Mouse (Mus musculus): Measurements from ENCODE around the gene Cyp27b1.
A peak's percentile ranks its signal among the peaks of the same experiment; 100 is the strongest.

The Cyp27b1 gene

GRCm38 (mm10) chr10:127047954-127048353, at the start of gene Cyp27b1:
TSS of gene Cyp27b1 (plus strand) at chr10:127048250.
- DNase-seq (ENCODE audit: low spot score) = no peak

DNA sequence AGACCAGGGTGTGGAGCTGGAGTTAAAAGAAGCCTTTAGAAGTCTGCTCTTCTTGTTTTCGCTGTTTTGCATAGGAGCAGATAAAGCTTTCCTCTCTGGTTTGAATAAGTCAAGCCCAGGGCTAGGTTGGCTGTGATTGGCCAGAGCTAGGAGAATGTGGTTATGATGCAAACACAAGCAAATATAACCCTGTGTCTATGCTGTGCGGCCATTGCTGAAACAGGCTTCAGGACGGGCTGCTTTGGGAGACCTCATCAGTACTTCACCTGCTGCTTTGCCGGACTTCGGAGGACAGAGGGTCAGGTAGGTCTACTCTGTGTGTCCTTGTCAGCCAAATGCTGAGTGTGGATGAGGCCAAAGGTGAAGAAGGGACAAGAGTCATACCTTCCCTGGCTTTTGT, 47.5 kb upstream of the Cyp27b1 start, which contains the start of gene Avil:
Avil (plus strand) TSS at position 181 of the 400 bp plus-strand sequence.
- no peak for DNase-seq (ENCODE audit: low spot score)

- no peak for DNase-seq (ENCODE audit: low spot score)
Observed at GRCm38 (mm10) chr10:127001297-127001696, 46.8 kb upstream of the Cyp27b1 start.

- no peak for DNase-seq (ENCODE audit: low spot score)
Observed at GRCm38 (mm10) chr10:127002056-127002455, 46.0 kb upstream of the Cyp27b1 start.

- DNase-seq (ENCODE audit: low spot score) = no peak
Observed at GRCm38 (mm10) chr10:127002765-127003164, 45.3 kb upstream of the Cyp27b1 start.

DNA sequence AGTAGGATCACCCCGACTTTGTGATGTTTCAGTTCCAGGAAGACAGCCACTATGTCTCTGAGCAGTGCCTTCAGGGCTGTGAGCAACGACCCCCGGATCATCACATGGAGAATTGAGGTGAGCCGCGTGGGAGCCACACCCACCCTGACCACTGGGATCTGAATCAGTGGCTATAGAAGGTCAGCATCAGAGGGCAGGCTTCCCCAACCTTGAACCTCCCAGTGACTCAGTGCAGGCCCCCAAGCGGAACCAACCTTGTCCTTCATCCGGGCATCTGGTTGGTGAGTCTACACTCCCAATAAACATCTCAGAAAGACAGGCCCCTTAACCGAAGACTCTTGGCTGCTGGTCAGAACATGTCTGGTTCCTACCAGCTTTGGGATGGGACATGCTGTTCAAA, 44.7 kb upstream of the Cyp27b1 start:
- DNase-seq (ENCODE audit: low spot score) = no peak

GRCm38 (mm10) chr10:127003806-127004205, 44.2 kb upstream of the Cyp27b1 start:
- no peak for DNase-seq (ENCODE audit: low spot score)

DNA sequence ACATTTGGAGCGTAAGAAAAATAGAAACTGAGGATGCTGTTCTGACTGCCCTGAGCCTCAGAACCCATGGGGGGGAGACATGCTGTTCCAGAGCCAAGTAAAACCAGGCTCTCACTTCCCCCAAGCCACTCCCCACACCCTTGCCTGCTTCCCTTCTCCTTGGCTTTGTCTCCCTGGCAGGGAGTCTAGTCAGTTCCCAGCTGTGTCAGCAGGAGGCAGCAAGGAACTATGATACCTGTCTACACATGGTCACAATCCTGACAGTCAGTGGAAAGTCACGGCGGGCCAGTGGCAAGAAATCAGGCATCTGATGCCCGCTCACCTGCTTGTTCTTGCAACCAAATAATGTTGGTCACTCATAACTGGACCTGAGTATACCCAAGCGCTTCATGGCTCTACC, 31.6 kb upstream of the Cyp27b1 start:
- DNase-seq (ENCODE audit: low spot score) = no peak

- DNase-seq (ENCODE audit: low spot score) = no peak
Observed at GRCm38 (mm10) chr10:127017071-127017470, 31.0 kb upstream of the Cyp27b1 start.

- DNase-seq (ENCODE audit: low spot score) = no peak
Observed at GRCm38 (mm10) chr10:127018422-127018821, 29.6 kb upstream of the Cyp27b1 start.

- peak; percentile 88 for DNase-seq (ENCODE audit: low spot score)
Observed at GRCm38 (mm10) chr10:127030336-127031296, 17.4 kb upstream of the Cyp27b1 start, which contains the start of gene Tsfm. TSS of gene Tsfm (minus strand) at chr10:127030840.

DNA sequence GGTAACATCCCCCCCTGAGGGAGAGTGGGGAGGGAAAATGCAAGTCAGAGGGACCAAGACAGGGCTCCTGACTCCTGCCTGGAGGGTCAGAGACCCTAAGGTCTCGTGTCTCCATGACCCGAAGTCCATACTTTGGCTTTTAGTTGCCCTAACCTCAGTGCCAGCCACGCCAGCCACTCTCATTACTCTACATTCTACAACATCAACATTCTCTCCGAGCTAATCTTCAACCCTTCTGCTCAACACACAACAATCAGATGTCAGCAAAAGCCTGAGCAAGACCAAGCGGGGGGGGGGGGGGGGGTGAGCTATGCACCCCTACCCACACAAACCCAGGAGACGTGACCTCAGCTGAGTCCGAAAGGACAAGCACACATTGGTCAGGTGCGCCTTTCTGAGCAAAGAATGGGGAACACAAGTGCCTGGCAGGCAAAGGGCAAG, 14.7 kb upstream of the Cyp27b1 start:
- DNase-seq (ENCODE audit: low spot score) = no peak

GRCm38 (mm10) chr10:127036273-127036672, 11.8 kb upstream of the Cyp27b1 start:
- DNase-seq (ENCODE audit: low spot score) = no peak

DNA sequence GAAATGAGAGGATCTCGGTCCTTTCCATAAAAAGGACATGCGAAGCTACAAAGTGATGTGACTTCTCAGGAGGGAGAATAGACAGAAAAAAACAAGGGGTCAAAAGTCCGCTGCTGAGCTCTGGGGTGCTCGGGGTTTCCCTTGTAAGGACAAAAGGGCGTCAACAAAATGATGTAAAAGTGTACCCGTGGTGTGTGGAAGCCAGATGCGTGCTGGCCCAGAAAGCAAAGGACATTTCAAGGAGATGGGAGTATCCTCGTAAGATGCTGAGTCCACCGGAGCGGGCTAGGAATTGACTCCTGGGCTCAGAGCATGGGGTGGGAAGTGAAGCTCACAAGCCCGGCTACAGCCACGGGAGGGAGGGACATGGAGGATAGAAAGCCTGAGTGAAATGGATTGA, 10.4 kb upstream of the Cyp27b1 start:
- no peak for DNase-seq (ENCODE audit: low spot score)

DNA sequence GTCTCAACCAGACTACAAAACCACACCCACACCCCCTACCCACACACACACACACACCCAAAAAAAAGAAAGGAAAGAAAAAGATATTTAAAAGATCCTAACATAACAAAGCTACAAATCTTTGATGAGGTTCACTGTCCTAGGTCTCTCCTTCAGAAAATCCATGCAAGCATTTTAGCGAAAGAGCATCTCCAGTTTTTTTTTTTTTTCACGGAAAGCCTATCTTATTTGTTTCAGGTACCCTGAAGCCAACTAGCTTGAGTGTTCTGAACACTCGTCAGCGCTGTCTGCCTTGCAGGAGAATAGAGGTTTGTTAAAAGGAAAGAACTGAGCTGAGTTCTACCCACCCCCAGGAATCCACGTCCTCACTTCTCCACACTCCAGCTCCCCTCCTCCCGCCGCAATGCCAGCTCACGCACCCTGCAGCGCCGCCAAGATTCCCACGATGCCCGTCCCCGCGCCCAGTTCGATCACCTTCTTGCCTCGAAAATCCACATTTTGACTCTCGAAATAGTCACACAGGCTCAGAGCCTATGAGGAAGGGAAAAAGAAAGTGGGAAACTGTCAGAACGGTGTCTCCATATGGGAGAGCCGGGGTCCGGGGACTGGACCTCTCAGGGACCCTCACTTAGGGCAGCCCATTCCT, 7.4 kb upstream of the Cyp27b1 start:
- DNase-seq (ENCODE audit: low spot score) = no peak

DNA sequence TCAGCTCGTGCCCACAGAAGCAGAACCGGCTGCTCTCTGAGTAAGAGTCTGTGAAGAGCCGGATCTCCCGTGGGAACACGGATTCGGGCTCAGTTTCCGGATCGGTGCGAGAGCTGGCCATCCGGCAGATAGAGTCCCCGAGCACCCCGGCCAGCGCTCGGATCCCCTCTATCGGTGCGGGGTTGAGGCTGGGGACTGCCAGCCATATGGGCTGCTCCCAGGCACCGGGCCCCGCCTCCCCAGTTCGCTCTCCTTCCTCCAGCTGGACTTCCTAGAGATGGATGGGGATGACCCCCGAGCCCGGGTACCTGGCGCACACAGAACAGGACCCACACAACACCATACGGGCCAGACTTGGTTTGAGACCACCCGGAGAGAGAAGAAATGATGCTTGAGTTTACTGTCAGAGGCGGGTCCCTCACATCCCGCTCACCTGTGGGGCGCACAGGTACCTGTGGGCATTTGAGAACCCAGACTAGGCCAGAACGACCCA, 6.7 kb upstream of the Cyp27b1 start, which contains the start of the genes Mettl1 and Eef1akmt3:
Mettl1 (plus strand) TSS at position 141 of the 493 bp plus-strand sequence.
Eef1akmt3 (minus strand) TSS at position 240 of the 493 bp plus-strand sequence.
- DNase-seq (ENCODE audit: low spot score) = no peak

GRCm38 (mm10) chr10:127041774-127042338, 6.2 kb upstream of the Cyp27b1 start:
- peak; percentile 82 for DNase-seq (ENCODE audit: low spot score)

DNA sequence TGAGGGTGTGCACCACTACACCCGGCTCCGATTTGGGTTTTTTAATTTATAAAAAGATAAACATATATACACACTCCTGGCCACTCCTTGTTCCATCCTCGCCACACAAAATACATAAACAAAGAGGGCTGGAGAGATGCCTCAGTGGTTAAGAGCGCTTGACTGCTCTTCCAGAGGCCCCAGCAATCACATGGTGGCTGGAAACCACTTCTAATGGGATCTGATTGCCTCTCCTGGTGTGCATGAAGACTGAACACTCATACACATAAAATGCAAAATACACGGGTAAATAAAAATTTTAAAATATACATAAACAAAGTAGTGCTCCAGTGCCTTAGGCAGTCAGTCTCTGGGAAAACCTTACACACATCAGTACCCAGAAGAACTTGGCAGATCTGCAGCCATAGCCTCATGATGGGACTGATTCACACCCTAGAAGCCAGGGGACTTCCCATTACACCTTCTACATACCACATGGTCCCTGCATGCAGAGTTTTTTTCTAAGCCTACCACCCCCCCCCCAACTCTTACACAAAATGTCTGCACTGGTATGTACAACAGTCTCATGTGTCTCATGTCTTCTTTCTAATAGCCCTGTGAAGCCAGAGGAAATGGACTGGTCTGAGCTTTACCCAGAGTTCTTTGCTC, 5.5 kb upstream of the Cyp27b1 start:
- DNase-seq (ENCODE audit: low spot score) = no peak

DNA sequence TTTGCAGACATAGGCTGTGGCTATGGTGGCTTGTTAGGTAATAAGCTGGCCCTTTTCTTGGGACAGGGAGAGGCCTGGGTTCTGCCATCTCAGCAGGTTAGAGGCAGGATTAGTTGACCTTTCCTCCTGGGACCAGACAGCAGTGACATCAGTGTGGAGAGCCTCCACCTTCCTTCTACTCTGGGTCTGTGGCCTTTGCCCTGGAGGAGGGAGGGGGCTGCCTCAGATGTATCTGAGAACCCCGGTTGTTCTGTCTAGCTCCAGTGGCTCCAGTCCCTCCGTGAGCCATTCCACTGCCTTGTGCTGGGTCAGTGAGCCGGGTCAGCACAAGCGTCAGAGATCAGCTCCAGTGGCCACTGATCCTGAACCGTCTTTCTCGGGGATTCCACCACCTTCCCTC, 4.9 kb upstream of the Cyp27b1 start:
- no peak for DNase-seq (ENCODE audit: low spot score)

DNA sequence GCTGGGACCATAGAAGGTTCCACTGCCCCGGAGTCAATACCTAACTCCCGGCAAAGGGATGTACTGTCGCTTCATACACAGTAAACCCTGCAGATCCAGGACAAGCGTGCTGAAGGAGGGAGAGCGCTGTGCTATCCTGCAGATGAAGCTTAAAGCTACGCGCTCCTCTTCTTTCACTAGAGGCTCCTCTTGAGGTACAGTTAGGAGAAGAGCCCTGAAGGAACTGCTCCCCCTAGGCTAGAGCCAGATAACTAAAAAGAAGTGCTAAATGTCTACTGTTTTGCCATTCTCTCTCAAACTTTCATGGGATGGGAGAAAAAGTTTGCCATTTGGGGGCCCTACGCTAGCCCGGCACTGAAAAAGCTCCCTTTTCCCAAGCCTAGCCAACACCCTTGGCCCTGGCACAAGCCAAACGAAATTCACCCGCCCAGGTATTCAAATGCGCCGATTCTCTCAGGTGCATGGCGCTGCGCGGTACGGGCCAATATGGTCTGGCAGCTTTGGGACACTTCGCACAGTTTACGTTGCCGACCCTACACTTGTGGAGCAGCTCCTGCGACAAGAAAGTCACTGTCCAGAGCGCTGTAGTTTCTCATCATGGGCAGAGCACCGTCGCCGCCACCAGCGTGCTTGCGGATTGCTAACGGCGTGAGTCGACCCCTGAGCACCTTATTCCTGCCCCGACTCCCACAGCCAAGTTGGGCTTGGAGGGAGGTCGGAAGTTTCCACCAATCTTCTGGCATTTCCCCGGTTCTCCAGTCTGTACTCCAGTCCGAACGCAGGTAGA, 751 bp downstream of the Cyp27b1 start:
- no peak for DNase-seq (ENCODE audit: low spot score)
